Mouse (Mus musculus) kidney, adult 8-10 months (tissue): ENCODE data around the gene Atp5f1.
"Not testable (repeated sequence)": the region's sequence is repeated elsewhere in the genome, so short reads cannot be mapped to it uniquely, and the experiment has no call there.

Source experiments
- DNase-seq, 2 experiments: peaks; one replicate each; pipeline ENCODE4 v3.0.0; 2022

Gene Atp5f1

GRCm38 (mm10) chr3:105959999-105960398, at the start of gene Atp5f1:
Atp5f1 (minus strand) TSS chr3:105960099.
- DNase-seq: no peak

DNA sequence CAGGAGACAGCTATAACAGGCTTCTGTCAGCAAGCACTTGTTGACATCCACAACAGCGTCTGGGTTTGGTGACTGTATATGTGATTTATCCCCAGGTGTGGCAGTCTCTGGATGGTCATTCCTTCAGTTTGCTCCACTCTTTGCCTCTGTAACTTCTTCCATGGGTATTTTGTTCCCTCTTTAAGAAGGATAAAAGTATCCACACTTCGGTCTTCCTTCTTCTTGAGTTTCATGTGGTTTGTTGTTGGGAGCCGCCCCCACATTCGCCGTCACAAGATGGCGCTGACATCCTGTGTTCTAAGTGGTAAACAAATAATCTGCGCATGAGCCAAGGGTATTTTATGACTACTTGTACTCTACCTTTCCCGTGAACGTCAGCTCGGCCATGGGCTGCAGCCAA, 43.5 kb upstream of the Atp5f1 start:
- DNase-seq: not testable (repeated sequence)

- DNase-seq: peak; percentile 5 to 26
These were observed 41.8 kb upstream of the Atp5f1 start for GRCm38 (mm10) chr3:106001416-106002370.

GRCm38 (mm10) chr3:106000707-106001375, 40.9 kb upstream of the Atp5f1 start:
- DNase-seq: no peak

DNA sequence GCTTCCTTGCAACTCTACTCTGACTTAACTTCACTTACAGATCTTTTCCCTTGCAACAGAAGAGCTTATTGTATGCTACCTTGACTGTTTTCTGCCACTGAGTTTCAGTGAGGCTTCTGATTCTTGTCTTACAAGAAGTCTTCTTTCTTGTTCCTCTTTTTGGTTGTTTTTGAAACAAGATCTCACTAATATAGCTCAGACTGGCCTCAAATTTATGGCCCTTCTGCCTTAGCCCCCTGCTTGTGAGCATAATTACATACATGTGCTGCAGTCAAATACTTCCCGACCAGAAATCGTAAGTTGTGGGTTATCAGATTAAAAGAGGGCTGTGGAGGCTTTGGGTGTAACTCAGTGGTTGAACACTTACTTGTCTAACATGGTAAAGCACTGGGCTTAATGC, 34.8 kb upstream of the Atp5f1 start:
- DNase-seq: no peak

DNA sequence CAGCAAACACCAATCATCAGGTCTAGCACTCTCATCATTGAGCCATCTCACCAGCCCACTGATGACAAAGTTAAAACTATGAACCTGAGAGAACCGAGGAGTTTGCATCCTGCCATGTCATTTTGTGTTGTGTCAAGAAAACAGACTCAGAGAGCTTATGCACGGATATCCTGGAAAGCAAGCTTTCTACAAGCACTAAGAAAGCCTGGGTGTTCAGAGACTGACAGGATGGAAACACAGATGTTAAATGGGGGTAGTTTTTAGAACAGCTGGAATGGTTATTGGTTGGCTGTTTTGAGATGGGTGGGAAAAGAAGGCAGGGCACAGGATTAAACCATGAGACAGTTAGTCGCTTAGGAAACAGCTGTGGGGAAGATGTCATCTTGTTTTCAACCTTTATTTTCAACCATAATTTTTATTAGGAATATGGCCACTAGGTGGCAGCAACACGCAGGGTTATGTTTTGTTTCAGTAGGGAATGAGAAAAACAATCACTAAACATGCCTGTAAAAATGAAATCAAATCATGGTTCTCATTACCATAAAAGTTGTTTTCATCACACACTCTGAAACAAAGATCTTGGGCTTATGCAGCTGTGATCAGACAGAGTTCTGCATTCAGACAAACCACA, 31.9 kb upstream of the Atp5f1 start:
- DNase-seq: peak; percentile 6 to 33

GRCm38 (mm10) chr3:105989611-105990010, 29.7 kb upstream of the Atp5f1 start:
- DNase-seq: not testable (repeated sequence)

DNA sequence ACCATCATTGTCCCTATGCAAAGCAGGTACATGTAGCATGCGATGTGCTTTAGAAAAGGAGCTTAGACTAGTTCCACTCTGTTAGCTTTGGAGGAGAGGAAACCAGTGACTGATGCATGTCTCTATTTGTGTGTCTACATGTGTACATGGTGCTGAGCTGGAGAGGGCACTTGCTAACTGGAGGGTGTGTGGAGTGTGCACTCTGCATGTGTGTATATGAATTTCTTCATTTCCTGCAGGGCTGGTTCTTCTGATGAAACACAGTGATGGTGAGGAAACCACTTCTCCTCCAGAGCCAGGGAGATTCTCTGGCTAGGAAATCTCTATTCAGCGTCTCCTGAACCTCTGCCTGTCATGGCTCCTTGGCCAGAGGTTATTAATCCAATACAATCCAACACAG, 14.3 kb upstream of the Atp5f1 start:
- no peak for DNase-seq

- DNase-seq: no peak
These were observed 13.5 kb upstream of the Atp5f1 start, which contains the start of gene Ovgp1 for GRCm38 (mm10) chr3:105973411-105973810. Ovgp1 (plus strand) TSS chr3:105973711.

DNA sequence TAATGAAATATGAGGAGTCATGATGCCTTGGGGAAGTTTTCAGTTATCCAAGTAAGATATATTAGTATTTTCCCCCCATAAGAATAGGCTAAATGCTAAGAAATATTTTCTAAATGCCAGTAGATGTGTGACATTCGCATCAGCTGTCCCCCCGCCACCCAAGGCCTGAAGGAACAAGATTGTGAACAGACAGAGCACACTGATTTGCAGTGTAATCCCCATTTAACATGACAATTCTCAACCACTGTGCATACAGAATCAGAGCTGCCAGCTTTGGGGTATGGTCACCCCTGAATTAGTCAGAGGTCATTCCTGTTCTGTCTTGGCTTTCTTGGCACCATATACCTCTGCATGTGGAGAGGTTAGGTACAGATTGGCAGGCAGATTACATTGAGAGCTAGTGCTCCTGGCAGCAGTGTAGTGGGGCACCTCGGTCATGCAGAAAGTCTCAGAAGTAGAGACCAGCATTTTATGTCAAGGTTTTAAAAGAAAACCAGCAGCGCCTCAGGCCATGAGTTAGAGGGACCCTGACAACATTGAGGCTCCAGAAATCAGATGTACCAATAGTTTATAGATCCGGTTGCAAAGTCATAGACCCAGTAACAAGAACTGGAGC, 12.0 kb upstream of the Atp5f1 start:
- DNase-seq: no peak

- DNase-seq: peak in 1 of 2 experiments; percentile 17
These were observed 801 bp upstream of the Atp5f1 start for GRCm38 (mm10) chr3:105960700-105961099.

- DNase-seq: no peak
These were observed 314 bp downstream of the Atp5f1 start for GRCm38 (mm10) chr3:105959585-105959984.

GRCm38 (mm10) chr3:105958974-105959580, 822 bp downstream of the Atp5f1 start, which contains the start of gene Wdr77:
Wdr77 (plus strand) TSS chr3:105959369.
- peak; percentile 96 for DNase-seq

GRCm38 (mm10) chr3:105958204-105958603, 1.7 kb downstream of the Atp5f1 start:
- no peak for DNase-seq

- DNase-seq: no peak
These were observed 2.7 kb downstream of the Atp5f1 start for GRCm38 (mm10) chr3:105957235-105957634.

- no peak for DNase-seq
These were observed 8.6 kb downstream of the Atp5f1 start for GRCm38 (mm10) chr3:105951348-105951747.

GRCm38 (mm10) chr3:105936111-105936510, 23.8 kb downstream of the Atp5f1 start:
- no peak for DNase-seq

DNA sequence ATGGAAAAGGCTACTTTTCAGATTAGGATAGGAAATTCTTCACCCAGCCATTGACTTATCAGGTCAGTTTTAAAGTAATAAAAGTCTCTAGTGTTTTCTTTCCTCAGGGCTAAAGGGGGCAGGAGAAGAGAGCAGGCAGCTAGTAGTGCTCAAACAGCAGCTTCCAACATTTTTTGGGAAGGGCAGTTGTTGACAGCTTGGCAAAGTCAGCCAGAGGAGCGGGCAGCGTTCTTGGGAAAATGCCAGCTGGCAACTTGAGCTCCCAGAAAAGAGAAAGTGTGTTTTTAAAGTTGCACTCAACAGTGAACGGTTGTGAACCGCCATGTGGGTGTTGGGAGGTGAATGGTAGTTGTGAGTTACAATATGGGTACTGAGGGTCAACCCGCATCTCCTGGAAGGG, 24.9 kb downstream of the Atp5f1 start:
- peak; percentile 46 to 66 for DNase-seq

DNA sequence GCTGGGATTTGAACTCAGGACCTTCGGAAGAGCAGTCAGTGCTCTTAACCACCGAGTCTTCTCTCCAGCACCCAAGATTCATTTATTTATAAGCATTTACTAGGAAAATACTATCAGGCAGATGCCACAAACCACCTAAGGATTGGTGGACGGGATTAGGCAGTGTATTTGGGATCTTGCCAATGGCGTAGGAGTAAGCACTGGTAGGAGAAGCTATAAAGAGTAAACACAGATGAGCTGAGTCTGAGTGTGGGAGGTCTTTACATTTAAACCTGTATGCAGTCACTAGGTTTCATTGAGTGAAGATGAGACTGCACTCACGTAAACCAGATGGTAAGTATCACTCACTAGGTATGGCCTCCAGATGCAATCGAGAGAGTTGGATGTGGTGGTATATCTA, 26.0 kb downstream of the Atp5f1 start:
- no peak for DNase-seq

DNA sequence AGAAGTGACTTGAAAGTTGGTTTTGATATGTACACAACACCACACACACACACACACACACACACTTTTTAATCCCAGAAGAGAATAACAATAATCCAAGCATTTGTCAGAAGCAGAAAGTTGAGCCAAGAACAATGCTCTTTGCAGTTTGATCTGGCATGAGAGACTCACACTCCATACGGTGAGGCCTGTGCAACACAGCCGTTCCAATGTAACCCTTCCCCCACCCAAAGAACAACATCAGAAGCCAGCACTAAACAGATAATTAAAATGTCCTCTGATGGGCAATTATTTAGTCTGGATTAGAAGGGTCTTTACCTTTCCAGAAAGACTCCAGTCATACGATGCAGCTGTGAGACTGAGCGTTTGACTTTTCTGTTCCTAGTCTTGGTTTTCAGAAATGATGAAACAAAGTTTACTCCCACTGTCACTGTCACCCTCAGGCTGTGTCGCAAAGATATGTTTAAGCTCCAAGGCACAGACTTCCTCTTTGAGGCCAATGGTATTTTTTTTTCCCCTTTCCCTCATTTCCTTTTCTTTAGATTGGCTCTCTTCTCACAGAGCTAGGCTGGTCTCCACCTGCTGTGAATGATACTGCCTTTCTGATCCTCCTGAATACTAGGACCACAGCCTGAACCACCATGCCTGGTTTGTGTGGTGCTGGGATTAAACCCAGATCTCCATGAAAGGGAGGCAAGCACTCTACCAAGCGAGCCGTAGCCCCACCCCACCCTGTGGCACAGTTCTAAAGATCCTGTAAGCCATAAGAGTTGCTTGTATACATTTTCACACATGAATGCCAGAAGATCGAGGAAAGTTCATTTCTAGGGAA, 27.4 kb downstream of the Atp5f1 start, which contains the start of gene I830077J02Rik:
TSS of gene I830077J02Rik (minus strand) at position 425 of the 832 bp plus-strand sequence.
- no peak for DNase-seq

GRCm38 (mm10) chr3:105931095-105931494, 28.8 kb downstream of the Atp5f1 start:
- no peak for DNase-seq
